Mouse (Mus musculus) CH12.LX (cell line): Measurements from ENCODE around the gene Hcls1.

ENCODE experiments used
- JUN ChIP-seq: IDR thresholded peaks from 2 replicates; pipeline ENCODE4 v1.6.1; 2011; ENCODE audit warnings: low read depth, mild to moderate bottlenecking, low read length, improper control_type of control experiment, moderate library complexity; ENCODE audit not compliant: insufficient read depth
- POLR2AphosphoS2 ChIP-seq: IDR thresholded peaks from 2 replicates; pipeline ENCODE4 v1.6.1; 2011; ENCODE audit warnings: low read depth, low read length, improper control_type of control experiment

DNA sequence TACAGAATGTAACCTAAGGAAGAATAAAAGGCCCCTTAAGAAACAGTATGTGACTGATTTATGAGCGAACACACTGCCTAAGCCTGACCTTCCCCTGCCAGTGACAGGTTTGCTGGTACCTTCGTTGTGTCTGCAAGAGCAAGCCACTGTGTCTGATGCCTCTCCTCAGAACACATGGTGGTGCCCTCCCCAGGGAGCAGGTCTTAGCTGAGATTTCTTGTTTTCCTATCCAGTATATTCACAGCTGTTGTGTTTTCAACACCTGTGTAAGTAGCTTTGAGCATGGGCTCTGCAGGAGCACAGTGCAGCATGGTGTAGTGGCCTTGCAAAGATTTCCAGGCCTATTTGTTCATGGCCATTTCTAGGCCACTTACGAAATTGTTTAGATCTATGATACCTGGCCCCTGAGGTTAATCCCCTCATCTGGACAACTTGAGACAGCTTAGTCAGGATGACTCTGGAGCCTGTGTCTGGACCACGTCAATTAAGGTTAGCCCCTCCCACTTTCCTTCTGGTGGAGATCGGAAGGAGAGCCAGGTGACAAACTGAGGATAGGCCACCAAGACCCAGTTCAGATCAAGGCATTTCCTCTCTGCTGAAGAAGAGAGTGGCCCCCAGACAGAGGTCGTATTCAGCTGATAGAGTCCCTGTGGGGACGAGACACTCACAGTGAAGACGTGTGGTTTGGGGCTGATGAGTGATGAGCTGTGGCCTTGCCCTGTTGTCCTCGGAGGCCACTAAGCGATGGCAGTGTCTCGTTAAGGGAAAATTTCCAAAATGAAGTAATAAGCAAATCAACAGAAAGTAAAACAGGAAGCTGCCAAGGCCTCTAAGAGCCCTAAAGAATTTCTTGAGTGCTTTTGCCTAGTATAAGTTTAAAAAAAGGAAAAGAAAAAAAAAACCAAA is 4.3 kb upstream of the Hcls1 start:
- no peak for TF ChIP-seq POLR2AphosphoS2
- TF ChIP-seq JUN = no peak
